Mouse (Mus musculus) inflammation-experienced regulatory T-cells, adult 6 months (primary cell): ENCODE measurements around the gene Kif1b. TPM values are rescaled to one million over a fixed set of nuclear protein-coding genes. Genes with fewer than 3 reads are reported as not detected.
"Not testable (repeated sequence)": the region's sequence is repeated elsewhere in the genome, so short reads cannot be mapped to it uniquely, and the experiment has no call there.

Source experiments
- ATAC-seq: one replicate; pipeline ENCODE4 v1.8.0; 2017
- polyA plus RNA-seq, 3 experiments: library from polyadenylated mRNA; unstranded; fragments of 100-300 nt; shearing (Covaris generic); gene quantifications; one replicate each; pipeline ENCODE4 v1.2.1; 2017

Kif1b gene
- polyA plus RNA-seq, 3 experiments from 2014 or later, result 7.9 to 19.7 (median 16.6) TPM

GRCm38 (mm10) chr4:149270541-149270940 lies 37.0 kb downstream of the Kif1b start:
- no peak for ATAC-seq

- no peak for ATAC-seq
These were observed 38.5 kb downstream of the Kif1b start for GRCm38 (mm10) chr4:149269026-149269425.

- no peak for ATAC-seq
These were observed 42.6 kb downstream of the Kif1b start for GRCm38 (mm10) chr4:149264895-149265294.

- no peak for ATAC-seq
These were observed 44.3 kb downstream of the Kif1b start for GRCm38 (mm10) chr4:149263218-149263617.

GRCm38 (mm10) chr4:149261466-149261865 lies 46.0 kb downstream of the Kif1b start:
- ATAC-seq, result no peak

GRCm38 (mm10) chr4:149260911-149261310 lies 46.6 kb downstream of the Kif1b start:
- no peak for ATAC-seq

GRCm38 (mm10) chr4:149259391-149260094 lies 48.0 kb downstream of the Kif1b start:
- no peak for ATAC-seq

- no peak for ATAC-seq
These were observed 48.6 kb downstream of the Kif1b start for GRCm38 (mm10) chr4:149258926-149259325.

GRCm38 (mm10) chr4:149256511-149257300 lies 50.8 kb downstream of the Kif1b start:
- ATAC-seq, result no peak

GRCm38 (mm10) chr4:149255277-149256270 lies 51.9 kb downstream of the Kif1b start:
- ATAC-seq, result no peak

GRCm38 (mm10) chr4:149254827-149255226 lies 52.7 kb downstream of the Kif1b start:
- no peak for ATAC-seq

GRCm38 (mm10) chr4:149249311-149249710 lies 58.2 kb downstream of the Kif1b start:
- no peak for ATAC-seq

GRCm38 (mm10) chr4:149247772-149248171 lies 59.7 kb downstream of the Kif1b start:
- no peak for ATAC-seq

GRCm38 (mm10) chr4:149247156-149247633 lies 60.3 kb downstream of the Kif1b start:
- ATAC-seq, result no peak

GRCm38 (mm10) chr4:149246578-149247155 lies 60.8 kb downstream of the Kif1b start:
- no peak for ATAC-seq

- ATAC-seq, result no peak
These were observed 70.5 kb downstream of the Kif1b start for GRCm38 (mm10) chr4:149237011-149237410.

- ATAC-seq, result no peak
These were observed 73.6 kb downstream of the Kif1b start for GRCm38 (mm10) chr4:149233938-149234337.

- ATAC-seq, result not testable (repeated sequence)
These were observed 78.8 kb downstream of the Kif1b start for GRCm38 (mm10) chr4:149228682-149229081.

GRCm38 (mm10) chr4:149228256-149228655 lies 79.2 kb downstream of the Kif1b start:
- ATAC-seq, result no peak

- no peak for ATAC-seq
These were observed 81.2 kb downstream of the Kif1b start for GRCm38 (mm10) chr4:149226311-149226710.

- no peak for ATAC-seq
These were observed 84.0 kb downstream of the Kif1b start for GRCm38 (mm10) chr4:149223453-149223852.

GRCm38 (mm10) chr4:149220481-149220880 lies 87.0 kb downstream of the Kif1b start:
- no peak for ATAC-seq
